Mouse (Mus musculus): Measurements from ENCODE around the gene Parvg.

DNA sequence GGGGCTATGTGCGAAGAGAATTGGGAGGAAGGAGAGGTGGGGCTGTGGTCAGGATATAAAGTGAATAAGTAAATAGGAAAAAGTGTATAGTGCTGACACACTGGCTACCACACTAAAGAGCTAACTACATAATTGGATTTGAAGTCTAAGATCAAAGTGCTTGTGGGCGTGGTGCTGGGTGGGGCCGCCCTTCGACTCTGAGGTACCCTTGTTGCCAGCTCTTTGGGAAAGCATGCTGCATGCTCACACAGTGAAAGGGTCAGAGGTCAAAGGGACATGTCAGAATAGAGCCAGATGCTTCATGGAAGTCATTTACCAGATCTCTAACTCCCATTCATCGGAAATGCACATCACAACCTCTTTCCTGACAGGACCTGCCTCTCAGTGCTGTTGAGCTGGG lies 49.0 kb downstream of the Parvg start:
- TF ChIP-seq CTCF (conservative IDR thresholded peaks at IDR 0.05; ENCODE audit: low read length) (no peak), NANOG (IDR thresholded peaks at IDR 0.05; ENCODE audit: borderline replicate concordance, low read length) (no peak), POU5F1 (IDR thresholded peaks at IDR 0.05; ENCODE audit: borderline replicate concordance, low read length) (no peak)
